Mouse (Mus musculus) bone marrow, adult 2 months (tissue): ENCODE measurements at regions not wholly inside any gene's neighbourhood (a gene's known extent, or its start where the extent isn't known, plus 50 kb on each side); places are given as distances from the start of the nearest gene placed in this dataset.

Source experiments
- CTCF ChIP-seq: fragments of 200-500 bp; IDR thresholded peaks from 2 replicates; pipeline ENCODE4 v1.5.1; 2011; ENCODE audit warnings: low read length, control low read depth; ENCODE audit not compliant: control insufficient read depth, insufficient read depth
- POLR2A ChIP-seq: fragments of 200-500 bp; IDR thresholded peaks from 2 replicates; pipeline ENCODE4 v1.6.1; 2011; ENCODE audit warnings: low read depth, mild to moderate bottlenecking, control low read depth, low read length, borderline replicate concordance; ENCODE audit not compliant: control insufficient read depth

DNA sequence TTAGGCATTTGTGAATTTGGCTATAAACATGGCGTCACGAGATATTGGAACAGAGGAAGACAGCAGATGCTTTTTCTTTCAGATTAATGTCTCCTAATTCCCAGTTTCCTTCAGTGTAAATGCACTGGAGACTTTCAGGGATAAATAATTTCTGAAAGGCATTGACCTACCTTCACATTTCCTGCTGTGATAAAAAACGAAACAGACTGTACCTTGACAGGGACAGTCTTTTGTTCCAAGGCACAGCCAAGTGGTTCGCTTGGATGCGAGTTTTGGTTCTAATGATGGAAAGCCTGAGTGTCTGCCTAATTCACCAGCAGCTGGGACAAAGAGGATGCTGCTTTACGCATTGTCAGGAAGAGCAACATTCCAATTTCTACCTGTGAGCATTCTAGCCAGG is 485.8 kb downstream of the Epha4 start:
- TF ChIP-seq POLR2A (no peak), CTCF (no peak)
